9 mouse cellular contexts compared by ENCODE assay signal in genomic region chr15:84230661-84231060, GRCm38 (mm10). TPM values are rescaled to one million over a fixed set of nuclear protein-coding genes. Genes with fewer than 3 reads are reported as not detected.
DNase-seq lines count a peak whose midpoint lies in the region; ATAC-seq and TF ChIP-seq lines count a peak whose summit lies in the region.
"Had no signal": no experiment of that assay in that cellular context is flagged by ENCODE, and none has a peak within 500 bp of the region (broad histone marks: within the 10 kb centered on the region; RNA-seq: fewer than 3 reads in every experiment).

No protein-coding gene starts in this region.

- H3K27ac ChIP-seq in heart, postnatal 0 days (ENCODE audit: low read depth), result peak overlapping the region; percentile 92
- H3K27ac ChIP-seq in liver, embryonic 16.5 days (ENCODE audit: low read length), result peak overlapping the region; percentile 89

- peak overlapping the region; percentile 89 for H3K4me2 ChIP-seq in heart, postnatal 0 days (ENCODE audit: low read depth, low read length)
- H3K4me2 ChIP-seq in liver, embryonic 16.5 days (ENCODE audit: low read depth, low read length), result peak overlapping the region; percentile 96

- H3K4me3 ChIP-seq in heart, postnatal 0 days (ENCODE audit: low read depth, low read length), result peak overlapping the region; percentile 76; the same call in 1 of the 2 replicates
- peak overlapping the region; percentile 77 for H3K4me3 ChIP-seq in liver, embryonic 16.5 days (ENCODE audit: low read depth, low read length)

- H3K9ac ChIP-seq in heart, postnatal 0 days (replicated peaks; ENCODE audit: low read depth, low read length), result peak overlapping the region; percentile 81; the same call in 1 of the 2 replicates
- peak overlapping the region; percentile 73 for H3K9ac ChIP-seq in liver, embryonic 16.5 days (ENCODE audit: low read depth, low read length)

- H3K9me3 ChIP-seq in heart, postnatal 0 days (replicated peaks; ENCODE audit: control insufficient read depth, low read length), result no peaks in the 10 kb centered on the region
- H3K9me3 ChIP-seq in liver, embryonic 16.5 days (replicated peaks; ENCODE audit: control insufficient read depth, low read length), result no peaks in the 10 kb centered on the region

- H3K36me3 ChIP-seq in heart, postnatal 0 days (replicated peaks; ENCODE audit: control insufficient read depth, insufficient read depth, low read length), result no peaks in the 10 kb centered on the region
- no peaks in the 10 kb centered on the region; the same call in 1 of the 2 replicates for H3K36me3 ChIP-seq in liver, embryonic 16.5 days (ENCODE audit: control insufficient read depth, insufficient read depth)

- no peak for TF ChIP-seq EP300 in heart, postnatal 0 days (IDR thresholded peaks at IDR 0.05; ENCODE audit: low read depth)

- peak; percentile 62 for DNase-seq in retina, postnatal 1 day
- DNase-seq in retina, embryonic 14.5 days (ENCODE audit: low spot score), result no peak
- DNase-seq in heart, postnatal 0 days (ENCODE audit: low spot score), result peak; percentile 43
- no peak for DNase-seq in right cerebral cortex, postnatal 10 days (ENCODE audit: low spot score in 2 of 2)
- DNase-seq in layer of hippocampus, postnatal 25 days (ENCODE audit: extremely low spot score in 1 of 2, low spot score in 1 of 2), result no peak
- no peak for DNase-seq in adrenal gland, adult 2 months
- no peak for DNase-seq in urinary bladder, postnatal 36 days (ENCODE audit: low spot score in 2 of 2)
- DNase-seq: kidney, adult 11 months had no signal

- TF ChIP-seq CTCF in heart, postnatal 0 days (IDR thresholded peaks at IDR 0.05; ENCODE audit: low read depth), result no peak

- no peaks in the 10 kb centered on the region for H3K27me3 ChIP-seq in heart, postnatal 0 days (ENCODE audit: control insufficient read depth, insufficient read depth, low read length)
- H3K27me3 ChIP-seq in liver, embryonic 16.5 days (ENCODE audit: control insufficient read depth, insufficient read depth, low read depth, low read length), result no peaks in the 10 kb centered on the region; the same call in 1 of the 2 replicates

- 9% methylated on average over 5 of the region's 5 CpGs for WGBS in heart, postnatal 0 days
- 14% methylated on average over 5 of the region's 5 CpGs for WGBS in liver, embryonic 16.5 days (ENCODE audit: insufficient replicate concordance)

- ATAC-seq in heart, postnatal 0 days (ENCODE audit: insufficient read depth, low read depth), result no peak
- peak; percentile 70 for ATAC-seq in liver, embryonic 16.5 days (ENCODE audit: low read depth)

- H3K4me1 ChIP-seq in heart, postnatal 0 days (ENCODE audit: control insufficient read depth, insufficient read depth), result peaks cover 26% of the 10 kb centered on the region
- peaks cover 28% of the 10 kb centered on the region for H3K4me1 ChIP-seq in liver, embryonic 16.5 days (ENCODE audit: control insufficient read depth, low read depth, low read length)

RNA-seq across cellular contexts. Expression of gene Parvb, which starts 1.2 kb away (rescaled TPM):
- 26.1 and 31.8 TPM in 2 replicates for total RNA-seq in heart, postnatal 0 days (2014; rRNA removed; ENCODE audit: low replicate concordance)
- polyA plus RNA-seq in heart, postnatal 0 days (2015; fragmentation: Nextera tagmentation; extraction: Ambion mirVana), result 10.8 and 11.7 TPM in 2 replicates
- 6.1 and 6.5 TPM in 2 replicates for polyA plus RNA-seq in liver, embryonic 16.5 days (2015; fragmentation: Nextera tagmentation; extraction: Ambion mirVana)
- 10 to 100 TPM; 43.5 to 44.3 TPM for total RNA-seq in layer of hippocampus, postnatal 25 days (2021)
- total RNA-seq in adrenal gland, adult 2 months (2021), result 10 to 100 TPM; 17.5 to 19.2 TPM
- 8.3 and 9.4 TPM in 2 replicates for polyA plus RNA-seq in adrenal gland, adult 2 months (2012; rRNA removed)

RNA-seq across cellular contexts. Expression of gene Samm50, which starts 38.6 kb away (rescaled TPM):
- 34.1 and 42.4 TPM in 2 replicates for total RNA-seq in heart, postnatal 0 days (2014; rRNA removed; ENCODE audit: low replicate concordance)
- polyA plus RNA-seq in heart, postnatal 0 days (2015; fragmentation: Nextera tagmentation; extraction: Ambion mirVana), result 201 and 207 TPM in 2 replicates
- polyA plus RNA-seq in liver, embryonic 16.5 days (2015; fragmentation: Nextera tagmentation; extraction: Ambion mirVana), result 64.5 and 68.0 TPM in 2 replicates
- total RNA-seq in layer of hippocampus, postnatal 25 days (2021), result 10 to 100 TPM; 90.3 to 92.3 TPM
- total RNA-seq in adrenal gland, adult 2 months (2021), result 100 to 1,000 TPM; 115 to 159 TPM
- polyA plus RNA-seq in adrenal gland, adult 2 months (2012; rRNA removed), result 11.3 and 15.8 TPM in 2 replicates

Comparison
In these comparisons a context has a peak if more than half of its experiments do, and no peak if none do; other contexts are left out.
1. DNase-seq: peak in retina, postnatal 1 day (single experiment) and heart, postnatal 0 days (single experiment); none in retina, embryonic 14.5 days (single experiment), right cerebral cortex, postnatal 10 days (0 of 2), layer of hippocampus, postnatal 25 days (0 of 2), adrenal gland, adult 2 months (single experiment) and urinary bladder, postnatal 36 days (0 of 2).